Mouse (Mus musculus) MN1 (cell line): ENCODE data around the gene Rasl10a.
A peak's percentile ranks its signal among the peaks of the same experiment; 100 is the strongest.
"Not testable (repeated sequence)": the region's sequence is repeated elsewhere in the genome, so short reads cannot be mapped to it uniquely, and the experiment has no call there.

Experiments
- DNase-seq: peaks from one replicate; pipeline ENCODE4 v3.0.0-alpha.2; 2016; ENCODE audit warnings: low spot score

The Rasl10a gene

GRCm38 (mm10) chr11:5076843-5077242, 18.9 kb downstream of the Rasl10a start:
- DNase-seq = not testable (repeated sequence)

GRCm38 (mm10) chr11:5089147-5089546, 31.2 kb downstream of the Rasl10a start:
- DNase-seq = no peak

DNA sequence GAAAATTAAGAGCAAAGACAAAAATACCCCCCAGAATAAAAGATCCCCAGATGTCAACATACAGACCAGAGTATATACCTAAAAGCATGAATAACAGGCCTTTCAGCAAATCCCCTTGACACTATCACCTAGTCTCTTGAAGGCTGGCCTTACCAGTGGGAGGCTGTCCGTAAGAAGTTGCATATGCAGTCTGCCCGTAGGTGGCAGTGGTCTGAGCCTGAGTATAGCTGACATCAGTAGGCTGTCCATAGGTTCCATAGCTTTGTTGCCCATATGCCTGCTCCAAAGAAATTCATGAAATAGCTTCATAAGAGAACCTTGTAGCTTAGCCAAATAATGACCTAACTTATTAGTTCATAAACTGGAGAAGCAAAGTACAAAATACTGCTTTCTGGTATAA, 33.8 kb downstream of the Rasl10a start:
- peak; percentile 65 for DNase-seq

DNA sequence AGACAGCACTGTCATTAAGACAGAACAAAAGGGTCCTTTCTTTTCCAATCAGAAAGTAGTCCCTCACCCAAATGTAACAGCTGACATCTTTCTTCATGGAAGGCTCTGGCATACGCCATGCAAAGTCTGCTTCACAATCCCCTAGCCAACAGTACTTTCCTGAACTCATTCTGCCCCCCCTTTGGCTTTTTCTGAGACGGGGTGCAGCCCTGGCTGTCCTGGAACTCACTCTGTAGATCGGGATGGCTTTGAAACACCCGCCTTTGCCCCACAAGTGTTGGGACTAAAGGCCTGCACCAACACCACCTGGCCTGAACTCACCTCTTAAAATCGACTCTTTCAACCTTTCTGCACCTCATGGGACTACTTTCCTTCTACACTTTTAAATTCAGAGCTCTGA, 37.9 kb downstream of the Rasl10a start:
- no peak for DNase-seq

DNA sequence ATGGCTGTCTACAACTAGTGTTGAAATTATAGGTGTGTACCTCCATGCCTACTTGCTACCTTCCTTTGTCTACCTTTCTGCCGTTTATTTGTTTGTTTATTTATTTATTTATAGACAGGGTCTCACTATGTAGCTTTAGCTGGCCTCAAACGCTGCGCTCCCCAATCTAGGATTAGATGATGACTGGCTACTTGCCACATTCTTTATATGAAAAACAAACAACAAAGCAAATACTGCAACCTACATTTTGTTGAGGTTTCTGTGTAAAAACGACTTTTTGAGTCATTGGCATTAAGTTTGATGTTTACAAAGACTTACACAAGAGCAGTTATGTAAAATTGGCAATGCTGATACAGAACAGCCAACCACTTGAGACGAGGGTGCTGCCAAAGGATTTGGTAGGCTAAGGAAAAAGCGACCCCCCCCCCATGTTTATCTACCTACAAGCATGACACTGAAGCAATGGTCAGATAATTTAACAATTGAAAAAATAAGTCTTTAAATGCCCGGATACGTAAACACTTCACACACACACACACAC, 38.6 kb downstream of the Rasl10a start:
- no peak for DNase-seq

DNA sequence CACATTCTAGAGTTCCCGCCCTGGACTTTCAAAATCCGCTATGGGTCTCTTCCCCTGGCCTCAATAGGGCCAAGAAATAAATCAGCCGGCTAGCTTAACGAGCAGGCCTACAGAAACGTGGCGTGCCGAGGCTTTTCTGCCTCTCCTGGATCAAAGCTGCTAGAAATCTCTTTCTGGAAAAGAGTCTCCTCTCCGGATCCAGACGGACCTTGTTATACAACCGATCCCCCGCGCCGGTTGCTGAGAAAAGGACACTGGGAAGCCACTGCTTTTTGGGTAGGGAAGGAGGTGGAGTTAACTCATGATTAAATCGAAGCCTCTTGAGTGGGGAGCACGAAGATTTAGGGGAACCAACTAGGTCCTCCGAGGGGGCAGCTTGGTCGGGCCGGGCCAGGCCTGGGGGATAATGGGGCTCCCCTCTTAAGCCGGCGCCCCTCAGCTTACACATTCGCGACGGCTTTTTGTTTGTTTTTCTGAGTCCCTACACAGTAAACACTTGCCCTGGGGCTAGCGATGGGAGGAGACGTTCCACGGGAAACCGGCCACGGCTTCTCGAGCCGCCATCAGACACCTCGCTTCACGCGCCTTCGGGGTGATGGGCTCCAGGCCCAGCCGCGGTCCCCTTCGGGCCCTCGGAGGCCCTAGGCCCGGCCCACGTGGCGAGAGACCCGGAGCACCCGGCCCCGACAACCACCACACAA, 40.3 kb downstream of the Rasl10a start:
- peak; percentile 72 for DNase-seq

GRCm38 (mm10) chr11:5098736-5099542, 41.0 kb downstream of the Rasl10a start, which contains the start of the genes Rhbdd3 and Ewsr1:
Gene Rhbdd3 (plus strand): TSS chr11:5098926.
Gene Ewsr1 (minus strand): TSS chr11:5099266.
- DNase-seq = peak; percentile 99

DNA sequence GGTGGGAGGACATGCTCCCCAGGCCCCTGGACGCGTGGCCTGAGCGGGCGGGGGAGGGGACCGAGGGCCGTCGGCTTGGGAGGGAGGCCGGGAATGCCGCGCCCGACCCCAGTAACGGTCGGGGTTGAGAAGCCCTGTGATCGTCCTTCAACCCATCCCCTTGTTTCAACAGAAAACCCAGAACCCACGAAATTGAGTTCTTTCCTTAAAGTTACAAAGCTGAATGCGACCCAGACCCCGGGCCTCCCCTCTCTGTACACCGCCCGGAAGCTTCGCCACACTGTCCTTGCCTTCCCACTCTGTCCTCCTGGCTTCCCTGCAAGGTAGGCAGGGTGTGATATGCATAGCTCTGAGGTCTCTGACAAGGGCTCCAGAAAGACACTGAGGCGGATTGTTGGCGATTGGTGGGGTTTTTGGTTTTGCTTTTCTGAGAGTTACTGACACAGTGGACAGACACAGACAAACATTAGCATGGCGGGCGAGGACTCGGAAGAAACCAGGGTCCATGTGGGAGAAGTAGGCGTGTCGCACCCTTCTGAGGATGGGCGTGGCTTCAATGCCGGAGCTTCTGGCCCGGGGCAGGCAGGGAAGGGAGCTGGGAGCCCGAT, 41.8 kb downstream of the Rasl10a start:
- DNase-seq = peak; percentile 92

GRCm38 (mm10) chr11:5100283-5100682, 42.4 kb downstream of the Rasl10a start:
- DNase-seq = peak; percentile 64

DNA sequence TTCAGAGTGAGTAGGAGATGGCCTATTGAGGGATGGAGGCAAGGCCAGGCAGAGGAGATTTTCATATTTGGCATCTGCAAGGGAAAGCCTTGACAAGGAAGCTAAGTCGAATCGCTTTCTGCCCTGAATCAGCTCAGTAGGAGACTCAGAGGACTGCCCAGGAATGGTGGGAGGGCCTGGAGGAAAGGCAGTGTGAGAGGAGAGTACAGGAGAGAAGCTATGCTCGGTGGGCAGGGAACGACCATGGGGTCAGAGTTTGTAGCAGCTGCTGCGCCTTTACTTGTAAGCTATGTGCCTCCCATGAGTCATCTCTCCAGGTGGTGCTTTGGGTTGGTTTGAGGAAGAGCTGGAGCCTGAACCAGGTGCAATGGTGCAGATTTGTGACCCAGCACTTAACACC, 42.9 kb downstream of the Rasl10a start:
- no peak for DNase-seq

DNA sequence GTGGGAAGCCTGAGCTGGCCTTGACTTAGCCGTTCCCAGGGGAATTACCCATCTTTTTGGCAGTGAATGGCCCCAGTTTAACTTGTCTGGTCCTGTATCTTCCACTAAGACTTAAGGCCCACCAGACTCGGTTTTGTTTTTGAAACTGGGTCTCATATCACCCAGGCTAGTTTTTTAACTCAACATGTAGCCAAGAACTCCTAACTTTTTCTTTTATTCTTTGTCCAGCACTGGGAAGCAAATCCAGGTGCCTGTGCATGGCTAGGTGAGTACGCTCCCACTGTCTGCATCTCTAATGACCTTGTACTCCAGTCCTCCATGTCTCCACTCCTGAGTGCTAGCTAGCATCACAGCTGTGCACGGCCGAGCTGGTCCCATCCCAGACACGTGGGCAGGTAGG, 43.7 kb downstream of the Rasl10a start:
- DNase-seq = peak; percentile 40

- no peak for DNase-seq
Measured at GRCm38 (mm10) chr11:5102384-5102783, 44.5 kb downstream of the Rasl10a start.

DNA sequence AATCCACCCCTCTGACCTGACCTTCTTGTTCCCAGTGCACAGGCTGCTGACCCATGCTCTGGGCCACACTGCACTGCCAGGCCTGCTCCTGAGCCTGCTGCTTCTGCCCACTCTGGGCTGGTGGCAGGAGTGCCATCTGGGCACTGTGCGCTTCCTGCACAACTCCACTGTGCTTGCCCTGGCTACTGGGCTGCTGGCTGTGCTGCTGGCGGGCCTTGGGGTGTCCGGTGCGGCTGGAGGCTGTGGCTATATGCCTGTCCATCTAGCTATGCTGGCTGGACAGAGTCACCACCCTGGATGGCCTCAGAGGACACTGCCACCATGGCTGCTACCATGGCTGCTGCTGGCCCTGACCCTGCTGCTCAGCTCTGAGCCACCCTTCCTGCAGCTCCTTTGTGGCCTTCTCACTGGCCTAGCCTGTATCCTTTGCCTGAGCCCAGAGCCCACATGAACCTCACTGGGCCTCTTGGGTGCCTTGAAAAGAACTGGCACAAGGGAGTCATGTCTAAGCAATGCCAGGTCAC, 46.1 kb downstream of the Rasl10a start:
- DNase-seq = no peak

GRCm38 (mm10) chr11:5109441-5109840, 51.5 kb downstream of the Rasl10a start:
- DNase-seq = peak; percentile 50
